Mouse (Mus musculus) hindbrain, embryonic 12.5 days (tissue): ENCODE data around the gene Serpina1b. TPM values are rescaled to one million over a fixed set of nuclear protein-coding genes. Genes with fewer than 3 reads are reported as not detected.
"Not testable (repeated sequence)": the region's sequence is repeated elsewhere in the genome, so short reads cannot be mapped to it uniquely, and the experiment has no call there.

ENCODE experiments used
- ATAC-seq: fragments of 200-750 bp; cut with Nextera tagmentation; 2 replicates; pipeline ENCODE4 v1.8.0; 2017; ENCODE audit warnings: moderate TSS enrichment; ENCODE audit not compliant: low FRiP score
- H3K27ac ChIP-seq: fragments of 300-500 bp; sonication (generic); 2 replicates; pipeline ENCODE4 v1.5.1; 2016; ENCODE audit warnings: mild to moderate bottlenecking
- H3K27me3 ChIP-seq: fragments of 300-500 bp; sonication (generic); 2 replicates; pipeline ENCODE4 v1.6.1; 2016; ENCODE audit warnings: mild to moderate bottlenecking
- H3K36me3 ChIP-seq: fragments of 300-500 bp; sonication (generic); 2 replicates; pipeline ENCODE4 v1.6.1; 2016; ENCODE audit warnings: mild to moderate bottlenecking
- H3K4me1 ChIP-seq: fragments of 300-500 bp; sonication (generic); 2 replicates; pipeline ENCODE4 v1.6.1; 2016
- H3K4me2 ChIP-seq: fragments of 300-500 bp; sonication (generic); replicated peaks from 2 replicates; pipeline ENCODE4 v1.6.1; 2016; ENCODE audit warnings: mild to moderate bottlenecking
- H3K4me3 ChIP-seq: fragments of 300-500 bp; sonication (generic); 2 replicates; pipeline ENCODE4 v1.5.1; 2016; ENCODE audit warnings: mild to moderate bottlenecking
- H3K9ac ChIP-seq: fragments of 300-500 bp; sonication (generic); 2 replicates; pipeline ENCODE4 v1.6.1; 2016; ENCODE audit warnings: mild to moderate bottlenecking, moderate library complexity
- H3K9me3 ChIP-seq: fragments of 300-500 bp; sonication (generic); replicated peaks from 2 replicates; pipeline ENCODE4 v1.6.1; 2016; ENCODE audit warnings: mild to moderate bottlenecking
- WGBS: fragments of 180-500 bp; shearing (Covaris S2); methylation state at CpG from one replicate; pipeline ENCODE4 v1.1.7; 2016; 5-methylcytosine and 5-hydroxymethylcytosine counted together
- polyA plus RNA-seq: library from polyadenylated mRNA; unstranded; fragments of >200 nt; fragmentation: Nextera tagmentation; extraction: Ambion mirVana; gene quantifications from 2 replicates; pipeline ENCODE4 v1.2.1, GENCODE M21; 2016

The Serpina1b gene
- polyA plus RNA-seq, 1 experiment from 2014 or later, result not detected

DNA sequence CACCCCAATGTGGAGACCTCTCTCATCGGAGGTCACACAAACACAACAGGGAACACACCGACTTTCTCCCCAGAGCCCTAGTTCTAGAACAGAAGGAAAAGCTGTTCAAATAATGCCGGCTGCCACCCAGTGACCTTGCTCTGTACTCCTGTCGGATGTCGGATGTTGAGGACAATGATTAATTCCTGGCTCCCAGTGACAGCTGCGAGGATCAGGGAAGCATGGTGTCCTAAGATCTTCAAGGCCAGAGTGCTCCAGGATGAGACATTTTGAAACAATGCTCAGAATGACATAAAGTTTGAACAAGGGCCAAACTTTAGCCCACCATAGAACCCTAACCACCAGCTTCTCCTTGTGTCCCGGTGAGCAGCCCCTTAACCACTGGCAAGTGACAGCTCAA lies 143.2 kb downstream of the Serpina1b start:
- H3K4me2 ChIP-seq, result no peak overlapping the region
- ATAC-seq, result no peak
- H3K27ac ChIP-seq, result no peak overlapping the region
- 0 out of 2 replicates have a peak, but pooled peaks cover 3% of the 10 kb centered on the region for H3K4me1 ChIP-seq
- 58% methylated on average over 7 of the region's 7 CpGs for WGBS
- no peaks in the 10 kb centered on the region for H3K9me3 ChIP-seq
- H3K4me3 ChIP-seq, result no peak overlapping the region
- H3K9ac ChIP-seq, result no peak overlapping the region
- H3K27me3 ChIP-seq, result no peaks in the 10 kb centered on the region
- no peaks in the 10 kb centered on the region for H3K36me3 ChIP-seq

DNA sequence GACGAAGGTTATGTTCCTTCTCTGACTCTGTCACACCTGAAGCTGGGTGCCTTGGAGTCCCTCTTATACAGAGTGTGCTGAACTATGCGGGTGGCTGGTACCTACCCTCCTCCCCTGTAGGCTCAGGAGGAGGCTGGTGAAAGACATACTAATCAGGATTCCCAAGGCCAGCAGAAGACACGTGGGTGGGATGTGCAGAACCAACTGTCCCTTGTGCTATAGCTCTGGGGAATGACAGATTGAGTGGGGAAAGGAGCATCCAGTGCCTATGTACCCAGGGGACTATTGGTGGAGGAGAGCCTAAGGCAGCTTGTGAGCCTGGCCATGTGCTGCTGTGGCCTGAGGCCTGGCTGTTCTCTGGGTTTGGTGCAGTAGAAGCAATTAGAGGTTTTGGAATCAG lies 144.1 kb downstream of the Serpina1b start:
- no peak overlapping the region for H3K27ac ChIP-seq
- no peak for ATAC-seq
- no peaks in the 10 kb centered on the region for H3K9me3 ChIP-seq
- 81% methylated on average over 3 of the region's 3 CpGs for WGBS
- H3K9ac ChIP-seq, result no peak overlapping the region
- no peaks in the 10 kb centered on the region for H3K36me3 ChIP-seq
- no peak overlapping the region for H3K4me2 ChIP-seq
- H3K4me1 ChIP-seq, result 0 out of 2 replicates have a peak, but pooled peaks cover 3% of the 10 kb centered on the region
- no peaks in the 10 kb centered on the region for H3K27me3 ChIP-seq
- no peak overlapping the region for H3K4me3 ChIP-seq

DNA sequence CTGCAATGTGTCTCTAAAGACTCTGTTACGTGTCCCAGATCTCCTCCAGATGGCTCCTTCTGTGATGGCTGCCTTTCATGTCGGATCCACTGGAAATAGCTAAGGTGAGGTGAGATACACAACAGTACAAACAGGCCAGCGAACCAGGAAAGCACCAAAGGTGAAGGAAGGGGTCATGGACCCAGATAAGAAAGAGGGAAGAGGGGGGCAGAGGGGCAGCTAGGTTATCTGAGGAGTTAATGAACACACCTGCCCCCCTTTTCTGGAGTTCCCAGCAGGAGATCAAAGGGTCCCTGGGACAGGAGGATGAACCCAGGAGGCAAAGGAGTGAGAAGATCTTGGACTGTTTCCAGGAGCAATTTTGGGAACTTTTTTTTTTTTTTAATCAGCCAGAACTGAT lies 144.8 kb downstream of the Serpina1b start:
- Histone ChIP-seq H3K9me3 (no peaks in the 10 kb centered on the region), H3K36me3 (no peaks in the 10 kb centered on the region), H3K4me3 (no peak overlapping the region), H3K4me1 (0 out of 2 replicates have a peak, but pooled peaks cover 3% of the 10 kb centered on the region), H3K27ac (no peak overlapping the region), H3K9ac (no peak overlapping the region), H3K4me2 (no peak overlapping the region), H3K27me3 (no peaks in the 10 kb centered on the region)
- WGBS, result 80% methylated on average over 3 of the region's 3 CpGs
- ATAC-seq, result no peak

DNA sequence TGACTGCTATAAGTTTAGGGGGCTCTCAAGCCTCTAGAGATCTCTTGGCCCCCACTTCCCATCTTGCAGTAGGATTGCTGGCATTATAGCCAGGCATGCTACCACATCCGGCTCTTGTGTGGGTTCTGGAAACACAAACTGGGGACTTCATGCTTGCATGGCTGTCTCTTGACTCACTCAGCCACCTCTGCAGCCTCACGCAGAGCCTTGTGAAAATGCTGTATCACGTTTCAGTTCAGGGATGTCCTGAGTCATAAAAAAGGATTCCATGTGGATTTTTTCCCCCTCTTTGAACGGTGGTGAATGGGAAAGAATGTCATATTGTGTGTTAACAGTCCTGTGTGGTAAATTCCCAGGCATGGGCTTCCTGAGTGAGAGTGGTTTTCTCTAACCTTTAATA lies 146.4 kb downstream of the Serpina1b start:
- H3K9me3 ChIP-seq, result no peaks in the 10 kb centered on the region
- no peak overlapping the region for H3K27ac ChIP-seq
- 60% methylated on average over 4 of the region's 4 CpGs for WGBS
- H3K4me3 ChIP-seq, result no peak overlapping the region
- H3K4me1 ChIP-seq, result 0 out of 2 replicates have a peak, but pooled peaks cover 3% of the 10 kb centered on the region
- no peaks in the 10 kb centered on the region for H3K27me3 ChIP-seq
- no peaks in the 10 kb centered on the region for H3K36me3 ChIP-seq
- no peak overlapping the region for H3K9ac ChIP-seq
- no peak for ATAC-seq
- no peak overlapping the region for H3K4me2 ChIP-seq

DNA sequence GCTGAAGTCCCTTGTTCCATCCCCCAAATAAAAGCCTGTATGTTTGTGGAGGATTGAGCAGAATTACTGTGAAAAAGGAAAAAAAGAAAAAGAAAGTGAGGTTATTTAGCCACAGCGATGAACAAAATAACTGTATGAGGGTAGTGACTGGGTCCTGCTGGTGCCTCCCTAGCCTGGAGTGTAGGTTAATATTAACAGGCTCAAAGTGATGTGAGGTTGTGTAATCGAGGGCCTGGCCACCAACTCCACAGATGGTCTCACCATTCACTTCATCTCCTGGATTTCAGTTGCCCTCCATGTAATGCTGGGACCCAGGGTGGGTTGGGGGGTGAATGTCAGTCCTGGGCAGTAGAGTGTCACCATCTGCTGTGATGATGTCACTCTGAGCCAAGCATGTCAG lies 148.4 kb downstream of the Serpina1b start:
- no peaks in the 10 kb centered on the region for H3K27me3 ChIP-seq
- no peak overlapping the region for H3K9ac ChIP-seq
- no peak for ATAC-seq
- no peaks in the 10 kb centered on the region for H3K4me1 ChIP-seq
- 68% methylated on average over 2 of the region's 2 CpGs for WGBS
- no peak overlapping the region for H3K27ac ChIP-seq
- no peak overlapping the region for H3K4me2 ChIP-seq
- H3K36me3 ChIP-seq, result no peaks in the 10 kb centered on the region
- H3K4me3 ChIP-seq, result no peak overlapping the region
- H3K9me3 ChIP-seq, result no peaks in the 10 kb centered on the region

DNA sequence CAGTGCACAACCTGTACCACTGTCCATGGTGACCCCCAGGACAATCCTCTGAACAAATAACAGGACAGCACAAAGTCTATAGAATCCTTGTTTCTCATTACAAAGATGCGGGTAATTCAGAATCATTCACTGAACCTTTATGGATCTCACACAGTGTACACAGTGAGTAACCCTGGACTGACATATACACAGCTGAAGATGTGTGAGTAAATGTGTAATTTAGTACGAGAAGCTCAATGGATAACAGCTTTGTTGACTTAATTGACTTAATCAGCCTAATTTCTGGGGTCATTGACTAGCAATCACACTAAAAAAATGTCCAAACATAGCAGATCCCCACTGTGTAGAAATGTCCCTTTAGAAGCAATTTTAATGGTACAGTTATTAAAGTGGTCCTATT lies 149.0 kb downstream of the Serpina1b start:
- Histone ChIP-seq H3K27me3 (no peaks in the 10 kb centered on the region), H3K9ac (no peak overlapping the region), H3K27ac (no peak overlapping the region), H3K4me1 (no peaks in the 10 kb centered on the region), H3K9me3 (no peaks in the 10 kb centered on the region), H3K4me3 (no peak overlapping the region), H3K4me2 (no peak overlapping the region), H3K36me3 (no peaks in the 10 kb centered on the region)
- ATAC-seq, result no peak
- WGBS, result 85% methylated on average over 2 of the region's 2 CpGs

DNA sequence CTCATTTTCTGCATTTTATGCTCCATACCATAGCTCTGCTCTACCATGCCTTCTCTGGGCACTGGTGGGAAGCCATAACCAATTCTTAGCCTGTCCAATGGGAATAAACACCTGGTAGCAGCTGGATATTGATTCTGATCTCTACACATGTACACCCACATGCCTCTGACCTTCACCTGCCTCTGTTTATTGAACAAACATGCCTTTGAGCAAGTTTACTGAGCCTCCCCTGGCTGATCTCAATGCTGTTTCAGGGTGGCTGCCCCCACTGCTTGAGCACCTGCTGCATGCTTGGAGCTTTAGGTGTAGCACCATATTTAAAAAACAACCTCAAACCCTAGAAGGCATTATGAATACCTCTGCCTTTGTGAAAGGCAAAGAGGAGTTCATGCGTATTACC lies 150.3 kb downstream of the Serpina1b start:
- H3K4me3 ChIP-seq, H3K27me3 ChIP-seq, H3K9me3 ChIP-seq, ATAC-seq, H3K36me3 ChIP-seq, H3K4me2 ChIP-seq, H3K4me1 ChIP-seq, H3K9ac ChIP-seq, H3K27ac ChIP-seq: not testable (repeated sequence)
- WGBS, result 86% methylated on average over 1 of the region's 1 CpGs

Other genes with a start within 250 kb of the Serpina1b start
- not detected in 2 replicates for gene Serpina10, start 198.9 kb downstream of the Serpina1b start, polyA plus RNA-seq
- not detected in 2 replicates for gene Serpina6, start 173.2 kb downstream of the Serpina1b start, polyA plus RNA-seq
- gene Serpina16, start 154.2 kb downstream of the Serpina1b start, polyA plus RNA-seq, result not detected in 2 replicates
- not detected in 2 replicates for gene Serpina1f, start 134.8 kb downstream of the Serpina1b start, polyA plus RNA-seq
- gene Serpina1d, start 56.8 kb downstream of the Serpina1b start, polyA plus RNA-seq, result not detected in 2 replicates
- gene Serpina1a, start 33.2 kb upstream of the Serpina1b start, polyA plus RNA-seq, result not detected in 2 replicates
- not detected in 2 replicates for gene Serpina1c, start 74.5 kb upstream of the Serpina1b start, polyA plus RNA-seq
- gene Serpina1e, start 128.6 kb upstream of the Serpina1b start, polyA plus RNA-seq, result not detected in 2 replicates
- not detected in 2 replicates for gene Serpina11, start 159.6 kb upstream of the Serpina1b start, polyA plus RNA-seq
- 0.08 TPM in 1 of 2 replicates, not detected in the other for gene Serpina9, start 183.4 kb upstream of the Serpina1b start, polyA plus RNA-seq
- not detected in 2 replicates for gene Serpina12, start 214.1 kb upstream of the Serpina1b start, polyA plus RNA-seq